Mouse (Mus musculus) cerebellum, adult 2 months (tissue): ENCODE data around the gene Lef1. TPM values are rescaled to one million over a fixed set of nuclear protein-coding genes. Genes with fewer than 3 reads are reported as not detected.

Experiments used
- DNase-seq, 2 experiments: peaks; one replicate each; pipeline ENCODE4 v3.0.0; 2021
- H3K27ac ChIP-seq: fragments of 200-500 bp; 2 replicates; pipeline ENCODE4 v1.5.1; 2012; ENCODE audit warnings: low read length, control low read depth, inconsistent platforms; ENCODE audit not compliant: insufficient read depth
- H3K27me3 ChIP-seq: fragments of 200-500 bp; 2 replicates; pipeline ENCODE4 v1.6.1; 2012; ENCODE audit warnings: inconsistent platforms, mild to moderate bottlenecking, low read length, moderate library complexity; ENCODE audit not compliant: control insufficient read depth, insufficient read depth
- H3K4me1 ChIP-seq: fragments of 200-500 bp; 2 replicates; pipeline ENCODE4 v1.6.1; 2011; ENCODE audit warnings: low read length; ENCODE audit not compliant: control insufficient read depth, insufficient read depth
- H3K4me3 ChIP-seq: fragments of 200-500 bp; replicated peaks from 2 replicates; pipeline ENCODE3; 2011; ENCODE audit warnings: mild to moderate bottlenecking, low read depth, low read length, control low read depth; ENCODE audit not compliant: insufficient read depth
- CTCF ChIP-seq: fragments of 200-500 bp; IDR thresholded peaks from 2 replicates; pipeline ENCODE4 v1.5.1; 2011; ENCODE audit warnings: low read depth, mild to moderate bottlenecking, control low read depth, low read length, moderate library complexity, borderline replicate concordance; ENCODE audit not compliant: insufficient read depth
- POLR2A ChIP-seq: fragments of 200-500 bp; IDR thresholded peaks from 2 replicates; pipeline ENCODE4 v1.6.1; 2011; ENCODE audit warnings: low read length, control low read depth, borderline replicate concordance; ENCODE audit not compliant: insufficient read depth
- WGBS: fragments of 180-500 bp; shearing (Covaris S2); methylation state at CpG from one replicate; pipeline ENCODE4 v1.1.7; 2018; 5-methylcytosine and 5-hydroxymethylcytosine counted together
- polyA plus RNA-seq: library from polyadenylated mRNA; depleted of rRNA; stranded (reverse); fragments of >200 nt; gene quantifications from 2 replicates; pipeline ENCODE4 v1.2.3, GENCODE M21; 2012; rRNA removed

The Lef1 gene
- polyA plus RNA-seq, 1 experiment, result 6.8 TPM

DNA sequence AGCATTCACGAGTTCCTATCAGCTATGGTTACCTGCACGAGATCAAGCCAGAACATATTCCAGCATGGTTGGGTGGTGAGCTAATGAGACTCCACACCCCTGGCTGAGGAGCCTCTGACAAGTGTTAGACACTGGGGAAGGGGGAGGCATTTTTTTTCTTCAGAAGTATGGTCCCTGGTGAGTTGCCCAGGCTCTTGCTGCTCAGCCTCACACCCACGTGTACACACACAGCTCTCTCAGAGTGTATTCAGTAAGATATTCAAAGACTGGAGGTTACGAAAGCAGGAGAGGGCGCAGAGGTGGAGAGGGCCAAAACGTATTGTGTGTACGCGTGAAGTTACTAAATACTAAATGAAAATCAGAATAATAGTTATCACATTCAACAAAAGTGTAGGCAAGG, 155.2 kb downstream of the Lef1 start:
- TF ChIP-seq CTCF, result no peak
- no peak for TF ChIP-seq POLR2A
- 89% methylated on average over 8 of the region's 8 CpGs for WGBS
- H3K4me3 ChIP-seq, result no peak overlapping the region
- H3K4me1 ChIP-seq, result no peaks in the 10 kb centered on the region
- no peak overlapping the region for H3K27ac ChIP-seq
- no peaks in the 10 kb centered on the region for H3K27me3 ChIP-seq
- no peak for DNase-seq

DNA sequence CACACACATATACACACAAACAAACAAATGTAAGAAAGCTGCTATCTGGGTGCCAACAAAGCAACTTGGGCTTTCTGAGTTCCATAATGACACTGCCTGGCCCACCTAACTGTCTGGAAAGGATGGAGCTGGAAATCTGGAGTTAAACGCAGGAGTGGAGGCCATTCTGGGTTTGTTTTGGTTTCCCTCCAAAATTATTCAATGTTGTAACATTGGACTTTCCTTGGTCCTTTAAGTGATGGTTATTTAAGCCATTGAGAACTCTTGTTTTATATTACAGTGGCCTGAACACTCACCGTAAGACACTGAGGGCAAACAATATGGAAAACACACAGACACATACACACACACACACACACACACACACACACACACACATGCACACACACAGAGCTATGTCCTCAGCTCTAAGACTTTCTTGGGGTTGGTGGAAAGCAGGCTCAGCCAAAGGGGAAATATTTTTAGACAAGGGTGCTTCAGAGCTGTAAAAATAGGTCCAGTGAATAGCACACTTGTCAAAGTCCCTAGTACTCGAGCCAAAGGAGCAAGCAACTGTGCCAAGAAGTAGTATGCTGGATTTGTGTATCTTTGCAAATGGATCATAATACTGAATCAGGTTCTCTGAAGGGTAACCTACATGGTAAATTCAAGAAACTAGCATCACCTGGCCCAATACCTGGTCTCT, 156.2 kb downstream of the Lef1 start:
- Histone ChIP-seq H3K4me1 (no peaks in the 10 kb centered on the region), H3K27me3 (no peaks in the 10 kb centered on the region), H3K27ac (no peak overlapping the region), H3K4me3 (no peak overlapping the region)
- no peak for DNase-seq
- TF ChIP-seq POLR2A (no peak), CTCF (no peak)
- 75% methylated on average over 3 of the region's 3 CpGs for WGBS

DNA sequence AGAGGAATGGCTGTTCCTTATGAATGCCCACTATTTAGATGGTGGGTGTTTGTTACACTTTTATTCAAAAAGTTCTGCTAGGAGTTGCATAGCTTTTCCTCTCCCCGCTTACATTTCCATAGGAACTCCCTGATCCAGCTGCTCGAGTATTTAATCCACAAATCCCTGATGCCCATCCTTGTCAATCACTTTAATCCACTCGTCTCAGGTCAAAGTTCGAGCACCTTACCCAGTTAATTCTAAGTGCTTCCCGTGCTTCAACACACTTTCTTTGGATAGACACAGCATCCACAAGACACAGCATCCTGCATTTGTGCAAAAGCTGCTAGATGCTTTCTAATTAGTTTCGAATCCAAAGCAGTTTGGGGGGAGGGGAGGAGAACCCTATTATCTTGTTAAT, 160.1 kb downstream of the Lef1 start:
- Histone ChIP-seq H3K27ac (no peak overlapping the region), H3K4me3 (no peak overlapping the region), H3K4me1 (no peaks in the 10 kb centered on the region), H3K27me3 (no peaks in the 10 kb centered on the region)
- TF ChIP-seq CTCF, result no peak
- TF ChIP-seq POLR2A, result no peak
- 67% methylated on average over 6 of the region's 6 CpGs for WGBS
- no peak for DNase-seq

DNA sequence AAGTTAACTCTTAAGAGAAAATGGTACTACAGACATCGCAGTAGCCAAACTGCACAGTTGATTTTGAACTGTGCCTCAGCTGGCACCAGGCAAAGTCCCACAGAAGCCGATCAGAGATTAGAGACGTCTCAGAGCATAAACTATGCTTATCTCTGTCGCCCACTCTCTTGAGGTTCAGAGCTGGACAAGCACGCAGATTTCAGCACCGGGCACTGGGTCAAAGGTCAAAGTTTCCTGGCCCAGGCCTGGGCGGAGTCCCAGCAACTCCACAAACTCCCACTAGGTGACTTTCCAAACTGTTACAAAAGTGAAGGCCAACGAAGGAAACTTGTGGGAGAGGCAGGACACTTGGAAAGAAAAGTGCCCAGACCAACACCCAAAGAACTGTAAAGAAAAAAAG, 160.9 kb downstream of the Lef1 start:
- H3K27me3 ChIP-seq, result no peaks in the 10 kb centered on the region
- H3K4me3 ChIP-seq, result no peak overlapping the region
- no peak overlapping the region for H3K27ac ChIP-seq
- 14% methylated on average over 8 of the region's 8 CpGs for WGBS
- no peak for DNase-seq
- no peaks in the 10 kb centered on the region for H3K4me1 ChIP-seq
- no peak for TF ChIP-seq POLR2A

DNA sequence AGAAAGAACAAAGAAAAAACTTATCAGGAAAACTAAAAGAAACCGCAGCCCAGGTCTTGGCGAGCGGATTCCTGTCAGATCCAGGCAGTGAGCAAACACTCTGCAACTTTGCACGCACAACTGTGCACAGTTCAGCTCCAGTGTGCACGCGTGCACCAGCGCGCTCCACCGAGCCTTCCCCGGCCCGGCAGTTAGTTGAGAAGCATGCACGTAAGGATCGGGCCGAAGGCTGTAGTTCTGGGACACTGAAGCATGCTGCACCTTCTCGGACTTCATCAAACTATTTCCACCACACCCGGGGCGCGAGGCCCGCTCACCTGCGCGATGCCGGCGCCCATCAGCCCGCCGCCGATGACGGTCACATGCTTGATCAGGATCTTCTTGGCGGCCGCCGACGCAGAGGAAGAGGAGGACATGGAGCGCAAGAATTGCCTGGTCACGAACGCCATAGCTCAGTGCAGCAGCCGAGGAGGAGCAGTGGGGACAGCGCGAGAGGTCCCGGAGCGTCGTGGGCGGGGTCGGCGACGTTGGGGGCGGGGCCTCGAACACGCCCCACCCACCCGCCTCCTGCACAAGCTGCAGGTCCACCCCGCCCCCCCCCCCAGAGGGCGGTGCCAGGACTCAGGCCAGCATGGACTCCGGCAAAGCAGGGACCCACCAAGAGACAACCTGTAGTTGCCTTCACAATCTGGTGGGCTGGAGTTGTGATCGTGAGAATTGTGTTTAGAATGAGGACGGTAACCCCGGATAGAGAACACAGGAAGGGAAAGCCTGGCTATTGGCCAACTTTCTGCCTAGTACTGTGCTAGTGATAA, 161.5 kb downstream of the Lef1 start, which contains the start of gene Hadh:
TSS of gene Hadh (minus strand) at position 543 of the 815 bp plus-strand sequence.
- Histone ChIP-seq H3K27me3 (no peaks in the 10 kb centered on the region), H3K4me3 (peak within 1 kb of the TSS; percentile 94), H3K4me1 (no peaks in the 10 kb centered on the region), H3K27ac (no peak within 1 kb of the TSS)
- WGBS, result under 1% methylated on average over 53 of the region's 54 CpGs
- peak; percentile 74 to 76 for DNase-seq
- TF ChIP-seq CTCF (no peak), POLR2A (peak; percentile 38; the same call in 1 of the 2 replicates)

DNA sequence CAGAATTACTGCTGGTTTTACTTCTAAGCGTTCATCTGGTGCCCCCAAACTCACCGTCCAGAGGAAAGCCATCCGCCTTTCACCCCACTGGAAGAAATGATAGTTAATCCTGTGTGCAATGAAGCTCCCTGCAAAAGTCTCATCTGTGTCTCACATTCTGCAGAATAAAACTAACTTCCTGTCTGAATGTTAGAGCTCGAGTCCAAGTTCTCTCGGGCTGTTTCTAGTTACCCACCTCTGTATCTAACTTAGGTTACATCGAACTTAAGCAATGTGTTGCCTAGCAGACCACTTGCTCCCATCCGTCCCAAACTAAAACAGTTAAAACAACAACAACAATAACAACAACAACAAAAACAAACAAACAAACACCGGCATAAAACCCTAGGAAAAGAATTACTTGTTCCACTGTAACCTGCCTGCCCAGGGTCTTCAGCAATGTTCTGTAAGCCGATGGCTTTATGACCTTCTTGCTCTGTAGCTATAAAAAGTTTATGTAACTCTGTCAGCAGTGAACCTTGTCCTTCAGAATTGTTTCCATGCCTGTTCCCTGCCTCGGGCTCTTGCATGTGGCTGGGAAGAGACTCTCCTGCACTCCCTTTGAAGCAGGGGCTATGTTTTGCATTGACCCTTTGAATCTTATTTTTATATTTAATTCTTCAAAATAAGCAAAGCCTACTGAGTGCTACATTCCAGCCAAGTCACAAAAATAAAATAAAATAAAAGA, 162.3 kb downstream of the Lef1 start:
- H3K27ac ChIP-seq, result no peak overlapping the region
- WGBS, result 43% methylated on average over 10 of the region's 10 CpGs
- no peak for DNase-seq
- H3K4me1 ChIP-seq, result no peaks in the 10 kb centered on the region
- H3K27me3 ChIP-seq, result no peaks in the 10 kb centered on the region
- H3K4me3 ChIP-seq, result peak overlapping the region; percentile 94
- TF ChIP-seq CTCF (no peak), POLR2A (no peak)

Other genes with a start within 250 kb of the Lef1 start
- 39.6 and 40.5 TPM in 2 replicates for gene Hadh, start 161.6 kb downstream of the Lef1 start, polyA plus RNA-seq
- gene Cyp2u1, start 192.8 kb downstream of the Lef1 start, polyA plus RNA-seq, result 13.1 and 13.8 TPM in 2 replicates